Mouse (Mus musculus): ENCODE measurements around the gene Smyd3. TPM values are rescaled to one million over a fixed set of nuclear protein-coding genes. Genes with fewer than 3 reads are reported as not detected.

The Smyd3 gene
- polyA plus RNA-seq, 1 experiment, result 2.4 TPM

- TF ChIP-seq CTCF (IDR thresholded peaks at IDR 0.05; ENCODE audit: control insufficient read depth, insufficient read depth, insufficient replicate concordance, low read depth, low read length) (no peak), POLR2A (IDR thresholded peaks at IDR 0.05; ENCODE audit: control insufficient read depth, low read depth, low read length) (no peak)
- H3K4me1 ChIP-seq (ENCODE audit: control insufficient read depth, insufficient read depth, low read length), result no peaks in the 10 kb centered on the region
Observed at GRCm38 (mm10) chr1:179086208-179086607, 431.6 kb downstream of the Smyd3 start.

GRCm38 (mm10) chr1:179083098-179083497, 434.7 kb downstream of the Smyd3 start:
- no peaks in the 10 kb centered on the region for H3K27me3 ChIP-seq (ENCODE audit: control insufficient read depth, insufficient read depth, low read length)
- no peak overlapping the region for H3K4me3 ChIP-seq (ENCODE audit: control insufficient read depth, low read depth, low read length)
- no peak for TF ChIP-seq CTCF (IDR thresholded peaks at IDR 0.05; ENCODE audit: control insufficient read depth, insufficient read depth, insufficient replicate concordance, low read depth, low read length)
- TF ChIP-seq POLR2A (IDR thresholded peaks at IDR 0.05; ENCODE audit: control insufficient read depth, low read depth, low read length), result no peak
- no peak overlapping the region for H3K27ac ChIP-seq (ENCODE audit: control insufficient read depth, insufficient read depth, low read depth, low read length)
- no peaks in the 10 kb centered on the region for H3K36me3 ChIP-seq (ENCODE audit: control insufficient read depth, insufficient read depth, low read length)
- H3K4me1 ChIP-seq (ENCODE audit: control insufficient read depth, insufficient read depth, low read length), result no peaks in the 10 kb centered on the region

More at GRCm38 (mm10) chr1:179086208-179086607, 431.6 kb downstream of the Smyd3 start:
- H3K27ac ChIP-seq (ENCODE audit: control insufficient read depth, insufficient read depth, low read depth, low read length), result no peak overlapping the region
- H3K27me3 ChIP-seq (ENCODE audit: control insufficient read depth, insufficient read depth, low read length), result no peaks in the 10 kb centered on the region
- H3K36me3 ChIP-seq (ENCODE audit: control insufficient read depth, insufficient read depth, low read length), result no peaks in the 10 kb centered on the region
- no peak overlapping the region for H3K4me3 ChIP-seq (ENCODE audit: control insufficient read depth, low read depth, low read length)

- H3K36me3 ChIP-seq (ENCODE audit: control insufficient read depth, insufficient read depth, low read length), result no peaks in the 10 kb centered on the region
- no peak for TF ChIP-seq POLR2A (IDR thresholded peaks at IDR 0.05; ENCODE audit: control insufficient read depth, low read depth, low read length)
- TF ChIP-seq CTCF (IDR thresholded peaks at IDR 0.05; ENCODE audit: control insufficient read depth, insufficient read depth, insufficient replicate concordance, low read depth, low read length), result no peak
- H3K27ac ChIP-seq (ENCODE audit: control insufficient read depth, insufficient read depth, low read depth, low read length), result no peak overlapping the region
- H3K27me3 ChIP-seq (ENCODE audit: control insufficient read depth, insufficient read depth, low read length), result no peaks in the 10 kb centered on the region
- H3K4me3 ChIP-seq (ENCODE audit: control insufficient read depth, low read depth, low read length), result no peak overlapping the region
- H3K4me1 ChIP-seq (ENCODE audit: control insufficient read depth, insufficient read depth, low read length), result no peaks in the 10 kb centered on the region
Observed at GRCm38 (mm10) chr1:179073846-179074245, 444.0 kb downstream of the Smyd3 start.

- TF ChIP-seq CTCF (IDR thresholded peaks at IDR 0.05; ENCODE audit: control insufficient read depth, insufficient read depth, insufficient replicate concordance, low read depth, low read length) (no peak), POLR2A (IDR thresholded peaks at IDR 0.05; ENCODE audit: control insufficient read depth, low read depth, low read length) (no peak)
- H3K27me3 ChIP-seq (ENCODE audit: control insufficient read depth, insufficient read depth, low read length), result no peaks in the 10 kb centered on the region
Observed at GRCm38 (mm10) chr1:179072935-179073654, 444.7 kb downstream of the Smyd3 start.

GRCm38 (mm10) chr1:179072406-179072805, 445.4 kb downstream of the Smyd3 start:
- TF ChIP-seq CTCF (IDR thresholded peaks at IDR 0.05; ENCODE audit: control insufficient read depth, insufficient read depth, insufficient replicate concordance, low read depth, low read length) (no peak), POLR2A (IDR thresholded peaks at IDR 0.05; ENCODE audit: control insufficient read depth, low read depth, low read length) (no peak)
- Histone ChIP-seq H3K27ac (ENCODE audit: control insufficient read depth, insufficient read depth, low read depth, low read length) (no peak overlapping the region), H3K36me3 (ENCODE audit: control insufficient read depth, insufficient read depth, low read length) (no peaks in the 10 kb centered on the region), H3K27me3 (ENCODE audit: control insufficient read depth, insufficient read depth, low read length) (no peaks in the 10 kb centered on the region), H3K4me3 (ENCODE audit: control insufficient read depth, low read depth, low read length) (no peak overlapping the region), H3K4me1 (ENCODE audit: control insufficient read depth, insufficient read depth, low read length) (no peaks in the 10 kb centered on the region)

More at GRCm38 (mm10) chr1:179072935-179073654, 444.7 kb downstream of the Smyd3 start:
- H3K27ac ChIP-seq (ENCODE audit: control insufficient read depth, insufficient read depth, low read depth, low read length), result no peak overlapping the region
- no peak overlapping the region for H3K4me3 ChIP-seq (ENCODE audit: control insufficient read depth, low read depth, low read length)
- no peaks in the 10 kb centered on the region for H3K4me1 ChIP-seq (ENCODE audit: control insufficient read depth, insufficient read depth, low read length)
- H3K36me3 ChIP-seq (ENCODE audit: control insufficient read depth, insufficient read depth, low read length), result no peaks in the 10 kb centered on the region

- Histone ChIP-seq H3K27ac (ENCODE audit: control insufficient read depth, insufficient read depth, low read depth, low read length) (no peak overlapping the region), H3K36me3 (ENCODE audit: control insufficient read depth, insufficient read depth, low read length) (no peaks in the 10 kb centered on the region)
Observed at GRCm38 (mm10) chr1:179068990-179069389, 448.9 kb downstream of the Smyd3 start.

GRCm38 (mm10) chr1:179065294-179065601, 452.6 kb downstream of the Smyd3 start:
- no peak for TF ChIP-seq CTCF (IDR thresholded peaks at IDR 0.05; ENCODE audit: control insufficient read depth, insufficient read depth, insufficient replicate concordance, low read depth, low read length)
- TF ChIP-seq POLR2A (IDR thresholded peaks at IDR 0.05; ENCODE audit: control insufficient read depth, low read depth, low read length), result no peak
- Histone ChIP-seq H3K36me3 (ENCODE audit: control insufficient read depth, insufficient read depth, low read length) (no peaks in the 10 kb centered on the region), H3K27ac (ENCODE audit: control insufficient read depth, insufficient read depth, low read depth, low read length) (no peak overlapping the region), H3K27me3 (ENCODE audit: control insufficient read depth, insufficient read depth, low read length) (no peaks in the 10 kb centered on the region), H3K4me1 (ENCODE audit: control insufficient read depth, insufficient read depth, low read length) (no peaks in the 10 kb centered on the region), H3K4me3 (ENCODE audit: control insufficient read depth, low read depth, low read length) (no peak overlapping the region)

More at GRCm38 (mm10) chr1:179068990-179069389, 448.9 kb downstream of the Smyd3 start:
- no peaks in the 10 kb centered on the region for H3K4me1 ChIP-seq (ENCODE audit: control insufficient read depth, insufficient read depth, low read length)
- H3K4me3 ChIP-seq (ENCODE audit: control insufficient read depth, low read depth, low read length), result no peak overlapping the region
- H3K27me3 ChIP-seq (ENCODE audit: control insufficient read depth, insufficient read depth, low read length), result no peaks in the 10 kb centered on the region
- TF ChIP-seq POLR2A (IDR thresholded peaks at IDR 0.05; ENCODE audit: control insufficient read depth, low read depth, low read length) (no peak), CTCF (IDR thresholded peaks at IDR 0.05; ENCODE audit: control insufficient read depth, insufficient read depth, insufficient replicate concordance, low read depth, low read length) (no peak)

Data from testis, adult 2 months (tissue).